In the genomic region with DNA sequence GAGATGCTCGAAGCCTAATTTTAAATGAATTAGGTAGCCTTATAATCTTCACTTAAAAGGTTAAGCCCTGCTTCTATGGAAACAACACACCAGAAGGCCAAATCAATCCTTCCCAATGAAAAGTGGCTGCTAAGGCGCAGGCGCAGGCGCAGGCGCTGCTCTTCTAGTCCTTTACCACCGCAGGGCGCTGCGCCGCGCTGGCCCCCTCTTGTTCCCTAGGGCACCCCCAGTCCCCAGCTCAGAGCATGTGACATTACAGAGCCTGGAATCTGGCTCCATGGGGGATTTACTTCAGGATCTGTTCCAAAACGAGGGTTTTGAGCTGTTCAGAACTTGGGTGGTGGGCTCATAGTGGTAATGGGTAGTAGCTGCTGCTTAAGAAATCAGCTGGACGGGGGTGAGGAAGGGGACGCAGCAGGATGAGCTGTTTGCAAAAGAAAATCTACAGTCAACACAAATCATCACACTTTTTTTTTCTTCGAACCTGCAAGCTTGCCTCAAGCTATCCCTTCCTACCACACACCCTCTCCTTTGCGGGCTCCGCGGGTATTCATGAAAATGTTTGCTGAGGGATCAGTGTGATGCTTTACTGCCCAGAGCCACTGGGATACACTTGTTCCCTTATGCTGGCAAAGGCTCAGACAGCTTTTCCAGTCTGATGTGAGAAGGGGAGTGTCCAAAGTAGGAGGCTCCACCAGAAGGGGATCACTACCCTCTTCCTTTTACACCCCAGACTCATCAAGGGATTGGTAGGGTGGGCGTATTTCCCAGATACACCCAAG, we compare ENCODE assay signal across 14 mouse cellular contexts.
A peak's percentile ranks its signal among the peaks of the same experiment; 100 is the strongest.
DNase-seq lines count a peak whose midpoint lies in the region; ATAC-seq and TF ChIP-seq lines count a peak whose summit lies in the region.
"Had no signal": no experiment of that assay in that cellular context is flagged by ENCODE, and none has a peak within 500 bp of the region (broad histone marks: within the 10 kb centered on the region; RNA-seq: fewer than 3 reads in every experiment).

No protein-coding gene starts in this region.

- ATAC-seq in hindbrain, postnatal 0 days: 0 out of 2 replicates have a peak, but pooled peaks have one; percentile 58
- ATAC-seq in neural tube, embryonic 13.5 days (ENCODE audit: low read depth): no peak
- ATAC-seq: intestine, postnatal 0 days had no signal

- H3K27me3 ChIP-seq in forebrain, embryonic 10.5 days (ENCODE audit: poor library complexity, severe bottlenecking): no peaks in the 10 kb centered on the region; the same call in 1 of the 2 replicates
- H3K27me3 ChIP-seq in hindbrain, postnatal 0 days (ENCODE audit: insufficient read depth, low read length): no peaks in the 10 kb centered on the region
- H3K27me3 ChIP-seq in neural tube, embryonic 13.5 days: no peaks in the 10 kb centered on the region

- no peak overlapping the region for H3K4me2 ChIP-seq in hindbrain, postnatal 0 days (ENCODE audit: low read depth, low read length)
- 0 out of 2 replicates have a peak overlapping the region, but pooled peaks have one; percentile 16 for H3K4me2 ChIP-seq in neural tube, embryonic 13.5 days

- H3K4me3 ChIP-seq in forebrain, embryonic 10.5 days: peak overlapping the region; percentile 20; the same call in 1 of the 2 replicates
- H3K4me3 ChIP-seq in hindbrain, postnatal 0 days (ENCODE audit: low read length): no peak overlapping the region
- H3K4me3 ChIP-seq in neural tube, embryonic 13.5 days: no peak overlapping the region

- peaks cover 32% of the 10 kb centered on the region for H3K4me1 ChIP-seq in forebrain, embryonic 10.5 days
- no peaks in the 10 kb centered on the region for H3K4me1 ChIP-seq in hindbrain, postnatal 0 days (ENCODE audit: insufficient read depth, low read length)
- H3K4me1 ChIP-seq in neural tube, embryonic 13.5 days (replicated peaks): peaks cover 12% of the 10 kb centered on the region

- no peak overlapping the region for H3K9ac ChIP-seq in hindbrain, postnatal 0 days (replicated peaks; ENCODE audit: low read length)
- H3K9ac ChIP-seq in neural tube, embryonic 13.5 days: no peak overlapping the region

- H3K27ac ChIP-seq in forebrain, embryonic 10.5 days: no peak overlapping the region
- H3K27ac ChIP-seq in hindbrain, postnatal 0 days: no peak overlapping the region
- no peak overlapping the region for H3K27ac ChIP-seq in neural tube, embryonic 13.5 days (replicated peaks)

- WGBS in forebrain, embryonic 10.5 days: 55% methylated on average over 18 of the region's 18 CpGs
- WGBS in hindbrain, postnatal 0 days: 50% methylated on average over 18 of the region's 18 CpGs
- WGBS in neural tube, embryonic 13.5 days: 53% methylated on average over 18 of the region's 18 CpGs

- H3K9me3 ChIP-seq in forebrain, embryonic 10.5 days: no peaks in the 10 kb centered on the region
- H3K9me3 ChIP-seq in hindbrain, postnatal 0 days (ENCODE audit: low read length): no peaks in the 10 kb centered on the region
- H3K9me3 ChIP-seq in neural tube, embryonic 13.5 days: no peaks in the 10 kb centered on the region
- H3K9me3 ChIP-seq: G1E had no signal

- peak; percentile 45 for DNase-seq in embryo, embryonic 11 days
- DNase-seq in forebrain, embryonic 10.5 days (ENCODE audit: extremely low spot score, low spot score): no peak
- DNase-seq in hindbrain, postnatal 0 days (ENCODE audit: low spot score): peak; percentile 41
- DNase-seq in kidney, adult 18-20 months: no peak
- DNase-seq in adrenal gland, postnatal 4 days (ENCODE audit: low spot score in 2 of 2): no peak
- DNase-seq in right cerebral cortex, postnatal 14 days: no peak
- DNase-seq: adrenal gland, adult 2 months; cerebellum, adult 9-10 months; lung, postnatal 14 days; spleen, adult 18-20 months; thymus, postnatal 4 days had no signal

- H3K36me3 ChIP-seq in forebrain, embryonic 10.5 days (replicated peaks): no peaks in the 10 kb centered on the region
- no peaks in the 10 kb centered on the region for H3K36me3 ChIP-seq in hindbrain, postnatal 0 days (ENCODE audit: insufficient read depth, low read length)
- no peaks in the 10 kb centered on the region for H3K36me3 ChIP-seq in neural tube, embryonic 13.5 days
- H3K36me3 ChIP-seq: G1E had no signal

- TF ChIP-seq CTCF in hindbrain, postnatal 0 days (IDR thresholded peaks at IDR 0.05; ENCODE audit: low read depth): peak; percentile 25; the same call in 1 of the 2 replicates

Comparison
In these comparisons a context has a peak if more than half of its experiments do, and no peak if none do; other contexts are left out.
1. DNase-seq: peak in embryo, embryonic 11 days (single experiment) and hindbrain, postnatal 0 days (single experiment); none in forebrain, embryonic 10.5 days (single experiment), kidney, adult 18-20 months (single experiment), adrenal gland, postnatal 4 days (0 of 2) and right cerebral cortex, postnatal 14 days (single experiment).